Mouse (Mus musculus): ENCODE measurements at regions not wholly inside any gene's neighbourhood (a gene's known extent, or its start where the extent isn't known, plus 50 kb on each side); places are given as distances from the start of the nearest gene placed in this dataset.
"Not testable (repeated sequence)": the region's sequence is repeated elsewhere in the genome, so short reads cannot be mapped to it uniquely, and the experiment has no call there.

DNA sequence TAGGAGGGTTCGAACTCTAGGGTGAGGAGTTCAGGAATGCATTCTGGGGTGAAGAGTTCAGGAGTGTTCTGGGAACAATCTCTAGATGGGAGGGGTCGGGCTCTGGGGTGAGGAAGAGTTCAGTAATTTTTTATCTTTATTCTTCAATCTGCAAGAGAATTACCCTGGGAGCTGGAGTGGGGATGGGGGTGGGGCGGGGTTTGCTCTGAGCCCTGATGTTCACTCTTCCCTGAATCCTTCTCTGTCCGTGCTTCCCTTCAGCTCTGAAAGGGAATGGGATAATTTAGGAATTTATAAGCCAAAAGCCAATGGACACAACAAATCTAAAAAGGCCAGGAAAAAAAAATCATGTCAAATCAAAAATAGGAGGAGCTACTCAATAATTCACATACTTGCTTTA is 122.8 kb upstream of the Trim24 start:
- DNase-seq (ENCODE audit: extremely low read depth, low read depth, low spot score), result not testable (repeated sequence)

DNA sequence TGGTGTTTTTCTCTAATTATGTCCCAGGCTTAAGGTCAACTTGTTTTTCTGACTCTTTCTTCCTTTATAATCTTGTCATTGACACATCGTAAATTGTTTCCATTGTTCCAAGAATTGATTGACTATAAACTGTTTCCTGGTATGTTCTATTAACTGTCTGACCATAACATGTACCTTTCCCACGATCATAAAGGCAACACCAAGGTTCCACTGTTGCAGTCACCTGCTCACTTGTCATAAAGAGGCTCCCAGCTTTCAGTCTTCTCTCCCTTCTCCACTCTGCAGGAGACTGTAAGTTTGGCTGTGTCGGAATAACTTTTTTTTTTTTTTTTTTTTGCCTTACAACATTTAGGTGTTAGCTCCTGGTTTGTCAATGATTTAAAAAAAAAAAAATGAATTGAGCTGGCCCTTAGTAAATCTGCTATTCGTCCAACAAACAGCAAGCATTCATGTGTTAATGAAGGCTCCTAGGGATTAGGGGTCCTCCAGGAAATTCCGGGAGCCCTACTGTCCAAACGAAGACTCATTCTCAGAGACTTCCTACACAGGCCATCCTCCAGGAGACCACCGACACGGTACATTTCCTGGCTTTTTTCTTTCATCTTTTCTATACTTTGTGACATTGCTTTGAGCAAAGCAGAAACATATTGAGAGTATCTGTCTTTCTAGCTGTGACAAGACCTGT is 122.2 kb upstream of the Trim24 start:
- no peak for DNase-seq (ENCODE audit: extremely low read depth, low read depth, low spot score)

DNA sequence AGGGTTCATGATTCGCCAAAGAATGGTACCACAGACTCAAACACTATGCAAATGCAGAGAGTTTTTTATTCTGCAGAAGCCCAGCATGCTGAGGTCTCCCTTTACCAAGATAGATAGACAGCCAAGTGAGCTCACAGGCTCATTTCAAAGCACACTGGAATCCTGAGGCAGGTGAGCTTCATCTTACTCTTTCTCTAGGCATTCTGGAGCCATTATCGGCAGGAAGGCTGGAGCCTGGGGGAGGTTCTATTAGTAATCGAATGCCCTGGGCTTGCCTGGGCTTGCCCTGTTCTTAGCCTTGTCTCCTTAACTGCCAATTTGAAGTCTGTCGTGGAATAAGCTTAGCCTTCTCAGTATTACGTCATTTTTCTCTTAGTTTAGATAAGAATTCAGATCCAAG is 121.6 kb upstream of the Trim24 start:
- no peak for DNase-seq (ENCODE audit: extremely low read depth, low read depth, low spot score)

DNA sequence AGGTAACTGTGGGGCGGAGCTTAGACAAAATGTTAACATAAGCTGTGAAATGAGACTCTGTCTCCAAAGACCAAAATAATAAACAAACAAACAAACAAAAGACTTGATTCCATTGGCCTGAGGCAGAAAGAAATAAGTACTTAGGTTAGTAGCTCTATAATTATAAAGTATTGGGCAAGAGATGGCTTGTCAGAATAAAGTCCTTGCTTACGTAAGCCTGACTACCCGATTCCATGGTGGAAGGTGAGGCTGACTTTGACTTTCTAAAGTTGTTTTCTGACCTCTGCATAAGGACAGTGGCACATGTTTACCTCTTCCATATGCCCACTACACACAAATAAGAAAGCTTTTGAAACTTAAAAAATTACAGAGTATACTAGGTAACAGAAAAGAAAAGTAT is 120.3 kb upstream of the Trim24 start:
- no peak for DNase-seq (ENCODE audit: extremely low read depth, low read depth, low spot score)

DNA sequence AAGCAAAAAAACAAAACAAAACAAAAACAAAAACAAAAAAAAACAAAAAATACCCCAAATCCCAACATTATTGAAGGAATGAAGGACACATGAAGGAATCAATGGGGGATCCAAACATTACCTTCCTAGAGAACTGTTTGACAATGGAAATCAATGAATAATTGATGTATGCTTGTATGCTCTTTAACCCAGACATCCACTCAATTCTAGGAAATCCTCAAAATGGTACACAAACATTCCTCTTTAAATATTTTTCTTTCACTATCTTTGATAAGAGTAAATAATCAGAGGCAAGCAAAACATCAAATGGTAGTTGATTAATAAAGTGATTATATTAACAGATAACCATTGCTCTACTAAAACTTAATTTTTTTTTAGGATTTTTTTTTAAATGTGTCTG is 118.9 kb upstream of the Trim24 start:
- DNase-seq (ENCODE audit: extremely low read depth, low read depth, low spot score), result no peak

DNA sequence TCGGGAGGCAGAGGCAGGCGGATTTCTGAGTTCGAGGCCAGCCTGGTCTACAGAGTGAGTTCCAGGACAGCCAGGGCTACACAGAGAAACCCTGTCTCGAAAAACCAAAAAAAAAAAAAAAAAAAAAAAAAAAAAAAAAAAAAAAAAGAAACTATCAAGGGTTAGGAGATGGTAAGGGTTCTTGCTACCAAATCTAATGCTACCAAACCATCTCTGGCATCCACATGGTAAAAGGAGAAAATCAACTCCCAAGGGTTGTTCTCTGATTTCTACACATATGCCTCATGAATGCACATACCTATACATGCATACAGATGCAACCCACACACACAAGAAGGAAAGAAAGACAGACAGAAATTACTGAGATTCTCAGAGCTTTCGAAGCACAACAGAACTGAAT is 109.6 kb upstream of the Trim24 start:
- DNase-seq (ENCODE audit: extremely low read depth, low read depth, low spot score), result not testable (repeated sequence)

DNA sequence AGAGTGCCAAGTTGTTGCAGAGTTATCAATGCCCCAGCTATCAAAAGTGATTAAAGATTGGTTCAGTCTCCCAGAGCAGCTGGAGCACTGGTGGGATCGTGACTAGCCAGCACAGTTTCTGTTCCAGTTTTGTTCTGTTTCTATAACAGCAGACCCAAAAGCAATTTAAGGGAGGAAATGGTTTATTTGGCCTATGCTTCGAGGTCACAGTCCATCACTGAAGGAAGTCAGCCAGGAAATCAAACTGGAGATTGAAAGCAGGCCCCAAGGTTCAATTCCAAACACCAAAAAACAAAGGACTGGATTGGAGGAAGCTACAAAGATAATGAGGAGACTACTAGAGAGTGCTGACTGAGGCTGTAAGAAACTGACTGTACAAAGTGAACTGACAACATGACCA is 107.6 kb upstream of the Trim24 start:
- no peak for DNase-seq (ENCODE audit: extremely low read depth, low read depth, low spot score)

DNA sequence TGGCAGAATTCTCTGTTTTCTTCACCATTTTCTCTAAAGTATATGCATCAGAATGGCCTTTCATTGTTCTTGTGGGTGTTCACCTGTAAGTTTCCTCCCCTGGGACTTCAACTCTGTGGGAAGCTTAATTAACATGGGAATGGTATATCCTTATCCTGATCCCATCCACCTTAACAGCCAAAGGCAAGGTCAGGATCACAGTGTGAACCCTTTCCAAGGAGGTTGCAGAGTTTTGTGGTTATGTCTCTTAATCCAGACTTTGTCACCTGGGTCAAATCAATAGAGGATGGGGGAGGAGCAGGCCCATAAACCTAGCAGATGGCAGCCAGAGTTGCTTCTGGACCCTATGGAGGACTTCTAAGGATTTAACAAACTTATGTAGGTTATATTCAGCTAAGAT is 102.9 kb upstream of the Trim24 start:
- DNase-seq (ENCODE audit: extremely low read depth, low read depth, low spot score), result no peak

DNA sequence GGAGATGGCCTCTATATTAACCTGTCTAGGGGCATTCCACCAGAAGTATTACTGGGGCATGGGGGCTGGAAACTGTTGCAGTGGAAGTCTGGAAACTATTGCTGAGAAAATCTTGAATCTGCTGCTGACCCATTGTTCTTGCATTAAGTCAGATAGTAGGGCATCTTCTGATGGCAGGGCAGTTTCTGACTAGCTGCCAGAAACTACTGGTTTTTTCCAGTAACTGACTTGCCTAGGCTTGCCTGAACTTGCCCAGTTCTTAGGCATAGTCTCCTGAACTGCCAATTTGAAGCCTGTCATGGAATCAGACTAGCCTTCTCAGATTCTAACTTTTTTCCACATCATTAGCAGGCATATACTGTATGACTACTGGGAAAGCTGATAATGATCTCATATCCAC is 97.3 kb upstream of the Trim24 start:
- no peak for DNase-seq (ENCODE audit: extremely low read depth, low read depth, low spot score)

DNA sequence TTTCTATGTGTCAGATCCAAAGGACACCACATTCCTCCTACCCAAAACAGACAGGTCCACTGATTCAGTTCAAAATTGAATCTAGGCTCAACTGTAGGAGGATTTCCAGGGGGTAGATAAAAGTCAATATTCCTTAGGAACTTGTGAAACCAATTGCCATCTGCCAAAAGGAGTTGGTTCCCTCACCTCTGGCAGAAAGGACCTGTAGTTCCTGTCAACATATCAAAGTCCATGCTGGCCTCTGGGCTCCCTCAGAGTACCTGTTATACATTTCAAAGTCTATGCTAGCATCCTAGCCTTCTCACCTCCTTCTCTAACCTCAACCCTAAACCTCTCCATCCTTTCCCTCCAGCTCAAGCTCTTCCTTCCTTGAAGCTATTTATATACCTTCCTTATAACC is 95.5 kb upstream of the Trim24 start:
- DNase-seq (ENCODE audit: extremely low read depth, low read depth, low spot score), result no peak

DNA sequence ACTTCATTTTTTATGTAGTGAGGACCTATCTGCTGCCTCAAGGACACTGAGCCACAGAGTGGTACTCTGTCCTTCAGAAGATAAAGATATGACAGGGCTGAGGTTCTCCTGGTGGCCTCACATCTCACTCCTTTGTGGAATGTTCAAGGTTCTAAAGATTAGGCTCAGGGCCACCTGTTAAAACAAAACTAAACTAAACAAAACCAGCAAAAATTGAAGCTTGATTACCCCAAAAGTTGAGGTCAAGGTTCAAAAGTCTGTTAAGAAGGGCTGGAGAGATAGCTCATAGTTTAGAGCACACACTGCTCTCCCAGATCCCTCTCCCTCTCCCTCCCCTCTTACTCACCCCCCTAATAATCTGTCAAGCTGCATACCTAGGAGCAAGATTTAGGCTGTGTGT is 90.7 kb upstream of the Trim24 start:
- DNase-seq (ENCODE audit: extremely low read depth, low read depth, low spot score), result no peak

DNA sequence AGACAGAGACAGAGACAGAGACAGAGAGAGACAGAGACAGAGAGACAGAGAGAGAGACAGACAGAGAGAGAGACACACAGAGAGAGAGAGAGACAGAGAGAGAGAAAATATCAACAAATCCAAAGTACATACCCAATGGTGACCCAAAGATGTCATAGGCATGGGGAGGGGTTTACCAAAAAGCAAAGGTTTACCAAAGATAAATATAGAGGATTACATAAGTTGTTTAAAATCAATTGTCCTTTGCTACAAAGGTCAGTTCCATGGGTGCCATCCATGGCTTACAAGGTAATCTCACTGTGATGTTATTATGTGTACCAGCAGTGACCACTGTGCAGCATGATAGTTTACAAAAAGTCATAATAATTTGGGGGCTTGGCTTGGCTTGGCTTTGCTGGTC is 88.7 kb upstream of the Trim24 start:
- DNase-seq (ENCODE audit: extremely low read depth, low read depth, low spot score), result no peak

DNA sequence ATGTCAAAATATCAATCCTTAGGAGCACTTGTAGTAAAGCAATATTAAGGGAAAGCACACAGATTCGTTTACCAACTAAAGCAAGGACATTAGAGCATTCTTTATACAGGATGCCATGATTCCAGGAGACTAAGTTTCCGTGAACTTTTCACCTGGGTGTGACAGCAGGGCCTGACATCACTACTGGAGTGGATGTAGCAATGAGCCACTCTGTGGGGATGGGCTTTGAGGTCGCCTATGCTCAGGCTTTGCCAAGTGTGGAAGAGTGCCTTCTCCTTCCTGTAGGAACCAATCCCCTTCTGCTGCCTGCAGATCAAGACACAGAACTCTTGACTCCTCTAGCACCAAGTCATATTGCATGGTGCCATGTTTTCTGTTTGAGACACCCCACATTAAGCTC is 85.3 kb upstream of the Trim24 start:
- not testable (repeated sequence) for DNase-seq (ENCODE audit: extremely low read depth, low read depth, low spot score)

DNA sequence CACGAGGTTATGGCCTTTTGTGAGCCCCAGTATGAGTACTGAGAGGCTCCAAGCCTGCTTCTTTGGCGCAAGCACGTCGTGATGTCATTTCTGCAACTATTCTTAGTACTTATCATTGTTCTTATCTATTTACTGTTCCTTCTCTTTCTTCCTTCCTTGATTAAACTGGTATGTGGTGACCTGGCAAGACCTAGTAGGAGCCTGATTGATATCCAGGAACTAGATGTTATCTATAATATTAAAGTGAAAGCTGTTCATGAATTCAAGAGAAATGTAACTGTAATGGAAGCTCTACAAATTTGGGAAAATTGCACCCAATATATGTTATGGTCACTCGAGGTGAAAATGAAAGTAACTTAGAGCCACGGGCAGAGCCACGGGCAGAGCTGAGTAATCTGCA is 84.9 kb upstream of the Trim24 start:
- DNase-seq (ENCODE audit: extremely low read depth, low read depth, low spot score), result no peak

DNA sequence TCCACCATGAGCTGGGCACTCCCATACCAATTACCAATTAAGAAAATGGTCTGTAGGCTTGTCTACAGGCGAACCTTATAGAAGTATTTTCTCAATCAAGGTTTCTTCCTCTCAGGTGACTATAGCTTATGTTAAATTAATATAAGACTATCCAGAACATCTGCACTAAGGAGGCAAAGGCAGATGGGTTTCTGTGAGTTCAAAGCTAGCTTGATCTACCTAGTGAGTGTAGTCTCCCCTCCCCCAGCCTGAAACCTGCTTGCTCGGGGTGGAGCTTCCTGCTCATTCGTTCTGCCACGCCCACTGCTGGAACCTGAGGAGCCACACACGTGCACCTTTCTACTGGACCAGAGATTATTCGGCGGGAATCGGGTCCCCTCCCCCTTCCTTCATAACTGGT is 82.8 kb upstream of the Trim24 start:
- DNase-seq (ENCODE audit: extremely low read depth, low read depth, low spot score), result not testable (repeated sequence)

DNA sequence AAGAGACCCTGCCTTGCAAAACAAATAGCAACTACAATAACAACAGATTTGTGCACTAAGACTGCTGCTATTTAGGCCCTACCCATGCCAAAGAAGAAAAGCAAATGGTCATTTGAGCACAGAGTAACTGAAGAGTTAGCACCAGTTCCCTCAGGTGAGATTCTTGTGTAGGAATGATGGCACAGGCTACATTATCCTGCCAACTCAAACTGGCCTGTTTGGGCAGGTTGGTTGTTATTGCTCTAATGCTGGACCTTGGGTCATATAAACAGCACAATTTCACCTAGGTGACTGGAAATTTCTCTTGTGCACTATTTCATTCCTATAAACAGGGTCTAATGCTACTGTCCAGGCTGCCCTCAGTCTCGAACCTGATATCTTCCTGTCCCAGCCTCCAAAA is 79.7 kb upstream of the Trim24 start:
- peak; percentile 66 for DNase-seq (ENCODE audit: extremely low read depth, low read depth, low spot score)

DNA sequence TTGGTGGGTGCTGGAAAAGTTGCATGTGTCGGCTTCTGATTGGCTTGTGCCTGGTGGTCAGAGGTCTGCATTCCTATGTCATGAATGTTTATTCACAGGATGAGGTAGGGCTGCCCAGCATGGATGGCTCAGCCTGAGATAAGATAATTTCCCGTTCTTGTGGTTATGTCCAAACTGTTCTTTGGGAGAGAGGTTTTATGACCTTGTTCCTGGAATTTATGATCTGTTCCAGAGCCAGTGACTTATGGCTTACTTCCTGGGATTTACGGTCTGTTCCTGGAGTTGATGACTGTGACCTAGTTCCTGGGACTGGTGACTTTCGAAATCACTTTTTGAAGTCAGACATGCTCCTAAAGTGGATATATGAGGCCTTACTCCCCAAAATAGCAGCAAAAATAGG is 76.4 kb upstream of the Trim24 start:
- DNase-seq (ENCODE audit: extremely low read depth, low read depth, low spot score), result peak; percentile 94

DNA sequence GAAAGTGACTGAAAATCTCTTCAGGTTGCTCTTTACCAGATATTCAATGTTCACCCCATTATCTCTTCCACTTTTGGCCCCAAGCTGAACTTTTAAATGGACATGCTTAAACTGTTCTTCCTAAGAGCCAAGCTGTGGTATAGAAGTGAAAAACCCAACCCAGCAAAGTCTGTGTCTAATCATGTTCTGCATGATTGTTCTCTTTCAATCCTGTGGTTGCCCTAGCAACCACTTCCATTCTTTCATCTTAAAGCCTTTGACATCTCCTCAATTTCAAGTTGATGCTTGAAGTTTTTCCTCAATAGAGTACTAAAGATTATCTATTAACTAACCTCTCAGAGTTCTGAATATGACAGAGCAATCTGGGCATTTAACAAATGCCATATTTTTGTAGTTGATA is 75.6 kb upstream of the Trim24 start:
- no peak for DNase-seq (ENCODE audit: extremely low read depth, low read depth, low spot score)

DNA sequence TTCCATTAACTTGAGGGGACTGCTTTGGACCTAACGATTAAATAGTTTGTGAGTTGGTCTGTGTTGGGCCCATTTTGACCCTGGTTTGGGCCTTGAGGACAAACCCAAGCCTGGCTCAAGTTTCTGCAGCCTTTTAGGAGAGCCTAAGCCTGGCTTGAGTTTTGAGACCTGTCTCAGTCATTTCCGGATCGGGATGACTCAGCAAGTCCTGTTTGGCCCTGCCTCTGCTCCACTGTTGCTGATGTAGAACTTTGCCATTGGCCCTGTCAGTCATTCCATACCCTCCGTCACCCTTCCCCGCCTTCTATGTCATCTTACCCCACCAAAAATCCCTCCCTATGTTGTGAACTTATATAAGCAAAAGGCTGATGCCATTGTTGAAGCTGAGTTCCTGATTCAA is 67.4 kb upstream of the Trim24 start:
- DNase-seq (ENCODE audit: extremely low read depth, low read depth, low spot score), result no peak

DNA sequence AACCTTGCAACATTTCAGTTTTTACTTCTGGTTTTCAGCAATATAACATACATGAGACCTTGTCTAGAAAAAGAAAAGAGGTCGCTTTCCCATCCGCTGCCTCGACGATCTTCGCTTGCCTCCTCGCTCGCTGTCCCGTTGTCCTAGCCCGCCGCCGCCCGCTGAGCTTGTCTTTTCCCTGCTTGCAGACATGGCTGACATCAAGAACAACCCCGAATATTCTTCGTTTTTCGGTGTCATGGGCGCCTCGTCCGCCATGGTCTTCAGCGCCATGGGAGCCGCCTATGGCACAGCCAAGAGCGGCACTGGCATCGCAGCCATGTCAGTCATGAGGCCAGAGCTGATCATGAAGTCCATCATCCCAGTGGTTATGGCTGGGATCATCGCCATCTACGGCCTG is 64.7 kb upstream of the Trim24 start:
- DNase-seq (ENCODE audit: extremely low read depth, low read depth, low spot score), result not testable (repeated sequence)

DNA sequence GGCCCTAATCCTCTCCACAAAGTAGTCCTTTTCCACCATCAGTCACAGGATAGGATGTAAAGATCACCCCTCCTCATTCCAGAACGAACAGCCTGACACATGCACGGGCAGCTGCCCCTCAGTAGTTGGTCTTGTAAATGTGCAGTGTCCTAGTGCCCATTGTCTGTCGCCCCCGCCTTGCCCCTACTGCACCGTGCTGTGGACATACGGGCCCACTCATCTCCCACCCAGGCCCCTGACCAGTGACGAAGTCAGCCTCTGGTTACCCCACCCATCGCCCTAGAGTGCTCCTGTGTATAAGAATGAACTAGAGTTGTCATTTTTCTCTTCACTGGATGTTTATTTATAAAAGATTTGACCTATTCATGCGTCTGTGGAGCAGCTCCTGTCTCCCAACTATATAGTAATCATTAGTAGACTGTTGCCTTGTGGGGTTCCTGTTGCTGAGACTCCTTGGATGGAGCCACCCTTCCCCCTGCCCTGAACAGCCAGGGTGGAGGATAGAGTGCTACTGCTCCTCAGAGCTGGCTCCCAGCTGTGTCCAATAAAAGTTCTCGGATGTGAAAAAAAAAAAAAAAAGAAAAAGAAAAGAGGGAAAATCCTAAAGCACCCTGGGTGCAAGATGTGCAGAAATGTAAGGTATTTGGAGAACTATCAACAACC is 64.0 kb upstream of the Trim24 start:
- DNase-seq (ENCODE audit: extremely low read depth, low read depth, low spot score), result not testable (repeated sequence)

DNA sequence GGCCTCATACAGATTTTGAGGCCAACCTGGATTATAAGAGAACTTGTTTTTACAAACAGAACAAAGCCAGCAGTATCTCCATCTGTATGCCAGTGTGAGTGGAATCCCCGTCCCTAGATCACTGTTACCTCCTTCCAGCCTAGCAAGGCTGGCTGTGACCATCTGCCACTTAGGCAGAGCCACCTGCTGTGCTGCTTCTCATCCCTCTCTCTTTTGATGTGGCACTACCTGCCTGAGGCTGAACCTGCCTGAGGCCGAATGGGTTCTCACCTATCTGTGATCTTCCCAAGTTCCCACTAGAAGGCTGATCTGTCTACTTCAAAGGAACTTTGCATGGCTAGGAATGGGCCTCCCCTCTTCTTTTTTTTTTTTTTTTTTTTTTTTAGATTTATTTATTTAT is 55.4 kb upstream of the Trim24 start:
- not testable (repeated sequence) for DNase-seq (ENCODE audit: extremely low read depth, low read depth, low spot score)

Measured in fat pad, adult 2 months (tissue).